Mouse (Mus musculus): ENCODE results near the gene Agr2. TPM values are rescaled to one million over a fixed set of nuclear protein-coding genes. Genes with fewer than 3 reads are reported as not detected.

Agr2 gene
- not detected in 2 replicates for polyA plus RNA-seq (2016; fragmentation: Nextera tagmentation; extraction: Ambion mirVana)

GRCm38 (mm10) chr12:35992711-35993110 lies at the start of gene Agr2:
Gene Agr2, plus strand, starts transcription at chr12:35992907.
- Histone ChIP-seq H3K4me1 (replicated peaks) (peaks cover 8% of the 10 kb centered on the region; the same call in 1 of the 2 replicates), H3K4me2 (no peak within 1 kb of the TSS), H3K27ac (no peak within 1 kb of the TSS), H3K4me3 (replicated peaks) (no peak within 1 kb of the TSS), H3K27me3 (no peaks in the 10 kb centered on the region), H3K36me3 (no peaks in the 10 kb centered on the region), H3K9me3 (no peaks in the 10 kb centered on the region), H3K9ac (replicated peaks) (no peak within 1 kb of the TSS)
- 59% methylated on average over 9 of the region's 9 CpGs for WGBS
- ATAC-seq (ENCODE audit: insufficient number of reproducible peaks, insufficient read depth, low FRiP score, low TSS enrichment, low read depth): no peak

- no peak overlapping the region for H3K4me2 ChIP-seq
- H3K27me3 ChIP-seq: no peaks in the 10 kb centered on the region
- H3K4me3 ChIP-seq (replicated peaks): no peak overlapping the region
- H3K27ac ChIP-seq: no peak overlapping the region
- H3K36me3 ChIP-seq: no peaks in the 10 kb centered on the region
- 51% methylated on average over 1 of the region's 1 CpGs for WGBS
- H3K9me3 ChIP-seq: no peaks in the 10 kb centered on the region
- no peaks in the 10 kb centered on the region for H3K4me1 ChIP-seq (replicated peaks)
- ATAC-seq (ENCODE audit: insufficient number of reproducible peaks, insufficient read depth, low FRiP score, low TSS enrichment, low read depth): no peak
- no peak overlapping the region for H3K9ac ChIP-seq (replicated peaks)
These were observed 41.0 kb upstream of the Agr2 start for GRCm38 (mm10) chr12:35951757-35952156.

- Histone ChIP-seq H3K27me3 (no peaks in the 10 kb centered on the region), H3K9me3 (no peaks in the 10 kb centered on the region), H3K9ac (replicated peaks) (no peak overlapping the region), H3K4me1 (replicated peaks) (no peaks in the 10 kb centered on the region), H3K27ac (no peak overlapping the region), H3K36me3 (no peaks in the 10 kb centered on the region), H3K4me3 (replicated peaks) (no peak overlapping the region), H3K4me2 (no peak overlapping the region)
- ATAC-seq (ENCODE audit: insufficient number of reproducible peaks, insufficient read depth, low FRiP score, low TSS enrichment, low read depth): no peak
- WGBS: 84% methylated on average over 2 of the region's 2 CpGs
These were observed 35.5 kb upstream of the Agr2 start for GRCm38 (mm10) chr12:35957235-35957634.

DNA sequence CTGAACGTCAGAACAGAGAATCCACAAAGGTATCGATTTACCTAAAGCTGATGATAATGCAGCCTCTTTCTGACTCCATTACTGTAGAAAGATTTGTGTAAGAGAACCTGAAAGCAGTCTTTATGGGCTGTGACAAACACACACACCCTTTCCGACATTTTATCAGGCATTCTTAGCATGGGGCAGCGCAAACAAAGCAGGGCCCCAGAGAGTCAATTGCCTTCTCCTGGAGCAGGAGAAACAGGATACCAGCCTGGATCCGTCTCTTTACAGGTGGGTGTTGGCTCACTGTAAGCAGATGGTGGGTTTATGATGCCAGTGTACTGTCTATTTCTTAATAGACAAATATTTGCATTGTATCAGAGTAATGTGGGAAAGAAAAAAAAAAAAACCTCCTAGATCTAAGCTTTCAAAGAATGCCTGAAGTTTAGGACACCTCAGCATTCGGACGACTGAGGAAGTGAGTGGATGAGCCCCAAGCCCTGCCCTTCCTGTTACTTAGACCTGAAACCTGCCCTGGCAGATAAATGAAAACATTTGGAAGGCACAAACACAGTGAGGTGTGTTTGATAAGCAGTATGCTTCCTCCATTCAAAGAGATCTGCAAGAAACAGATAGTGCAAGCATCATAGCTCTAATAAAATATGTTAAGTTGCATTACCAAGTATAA lies 26.5 kb upstream of the Agr2 start:
- H3K9me3 ChIP-seq: no peaks in the 10 kb centered on the region
- H3K4me3 ChIP-seq (replicated peaks): no peak overlapping the region
- H3K9ac ChIP-seq (replicated peaks): no peak overlapping the region
- no peak for ATAC-seq (ENCODE audit: insufficient number of reproducible peaks, insufficient read depth, low FRiP score, low TSS enrichment, low read depth)
- no peaks in the 10 kb centered on the region for H3K4me1 ChIP-seq (replicated peaks)
- H3K27ac ChIP-seq: no peak overlapping the region
- 55% methylated on average over 7 of the region's 7 CpGs for WGBS
- no peaks in the 10 kb centered on the region for H3K27me3 ChIP-seq
- no peaks in the 10 kb centered on the region for H3K36me3 ChIP-seq
- H3K4me2 ChIP-seq: no peak overlapping the region

GRCm38 (mm10) chr12:35966768-35967141 lies 26.0 kb upstream of the Agr2 start:
- Histone ChIP-seq H3K27me3 (no peaks in the 10 kb centered on the region), H3K9me3 (no peaks in the 10 kb centered on the region), H3K9ac (replicated peaks) (no peak overlapping the region), H3K36me3 (no peaks in the 10 kb centered on the region), H3K27ac (no peak overlapping the region), H3K4me1 (replicated peaks) (no peaks in the 10 kb centered on the region), H3K4me2 (no peak overlapping the region), H3K4me3 (replicated peaks) (no peak overlapping the region)
- no peak for ATAC-seq (ENCODE audit: insufficient number of reproducible peaks, insufficient read depth, low FRiP score, low TSS enrichment, low read depth)
- WGBS: 59% methylated on average over 7 of the region's 7 CpGs

- H3K4me3 ChIP-seq (replicated peaks): no peak overlapping the region
- no peak for ATAC-seq (ENCODE audit: insufficient number of reproducible peaks, insufficient read depth, low FRiP score, low TSS enrichment, low read depth)
- H3K27ac ChIP-seq: no peak overlapping the region
- H3K9ac ChIP-seq (replicated peaks): no peak overlapping the region
- 73% methylated on average over 3 of the region's 3 CpGs for WGBS
- H3K4me1 ChIP-seq (replicated peaks): no peaks in the 10 kb centered on the region
- H3K36me3 ChIP-seq: no peaks in the 10 kb centered on the region
- H3K27me3 ChIP-seq: no peaks in the 10 kb centered on the region
- H3K9me3 ChIP-seq: no peaks in the 10 kb centered on the region
- no peak overlapping the region for H3K4me2 ChIP-seq
These were observed 16.8 kb upstream of the Agr2 start for GRCm38 (mm10) chr12:35975898-35976297.

- no peaks in the 10 kb centered on the region for H3K27me3 ChIP-seq
- no peaks in the 10 kb centered on the region; the same call in 1 of the 2 replicates for H3K4me1 ChIP-seq (replicated peaks)
- H3K4me3 ChIP-seq (replicated peaks): no peak overlapping the region
- no peak for ATAC-seq (ENCODE audit: insufficient number of reproducible peaks, insufficient read depth, low FRiP score, low TSS enrichment, low read depth)
- no peak overlapping the region for H3K4me2 ChIP-seq
- no peaks in the 10 kb centered on the region for H3K9me3 ChIP-seq
- H3K27ac ChIP-seq: no peak overlapping the region
- 25% methylated on average over 6 of the region's 6 CpGs for WGBS
- H3K9ac ChIP-seq (replicated peaks): no peak overlapping the region
- H3K36me3 ChIP-seq: no peaks in the 10 kb centered on the region
These were observed 15.0 kb upstream of the Agr2 start for GRCm38 (mm10) chr12:35977633-35978246.

DNA sequence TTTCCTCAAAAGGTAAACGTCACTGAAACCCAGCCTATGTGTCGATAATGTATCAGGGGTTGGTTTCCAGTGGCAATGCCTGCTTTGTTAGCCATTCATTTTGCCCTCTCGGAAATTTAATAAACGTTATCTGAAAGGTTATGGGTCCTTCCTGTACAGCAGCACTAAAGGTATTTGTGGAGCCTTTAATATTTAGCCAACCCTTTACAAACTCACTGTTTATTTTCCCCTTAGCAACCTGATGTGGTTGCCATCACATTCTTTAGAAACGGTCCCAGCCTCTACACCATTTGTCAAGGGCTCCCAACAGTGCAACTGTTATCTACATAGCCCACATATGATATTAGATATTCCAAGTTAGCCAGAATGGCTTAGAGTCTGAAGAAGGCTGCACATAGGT lies 13.1 kb upstream of the Agr2 start:
- Histone ChIP-seq H3K4me3 (replicated peaks) (no peak overlapping the region), H3K9ac (replicated peaks) (no peak overlapping the region), H3K36me3 (no peaks in the 10 kb centered on the region), H3K9me3 (no peaks in the 10 kb centered on the region), H3K4me2 (no peak overlapping the region), H3K27ac (no peak overlapping the region), H3K27me3 (no peaks in the 10 kb centered on the region), H3K4me1 (replicated peaks) (peaks cover 8% of the 10 kb centered on the region)
- WGBS: 78% methylated on average over 5 of the region's 5 CpGs
- no peak for ATAC-seq (ENCODE audit: insufficient number of reproducible peaks, insufficient read depth, low FRiP score, low TSS enrichment, low read depth)

DNA sequence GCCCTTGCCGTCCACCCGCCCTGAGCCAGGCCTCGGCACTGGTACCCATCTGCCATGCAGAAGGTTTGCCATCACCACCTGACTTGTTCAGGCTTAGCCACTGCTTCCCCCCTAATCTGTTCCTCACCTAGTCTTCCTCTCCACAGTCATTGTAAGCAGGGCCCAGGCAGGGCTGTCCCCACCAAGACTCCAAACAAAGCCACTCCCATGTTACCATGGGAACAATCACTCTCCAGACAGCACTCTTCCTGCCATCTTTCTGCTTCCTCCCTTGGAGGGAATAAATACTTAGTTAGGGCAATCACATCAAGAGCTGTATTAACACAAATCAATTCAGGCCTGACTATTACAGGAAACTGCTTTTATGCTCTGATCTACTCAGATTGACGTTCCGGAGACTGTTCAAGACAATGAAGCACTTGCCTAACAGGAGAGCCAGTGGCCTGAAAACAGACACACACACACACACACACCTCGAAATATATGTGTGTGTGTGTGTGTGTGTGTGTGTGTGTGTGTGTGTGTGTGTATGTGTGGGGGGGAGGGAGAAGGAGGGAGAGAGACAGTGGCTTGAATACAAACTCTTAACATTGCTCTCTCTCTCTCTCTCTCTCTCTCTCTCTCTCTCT lies 10.9 kb upstream of the Agr2 start:
- H3K27ac ChIP-seq: no peak overlapping the region
- WGBS: 70% methylated on average over 6 of the region's 6 CpGs
- no peaks in the 10 kb centered on the region for H3K27me3 ChIP-seq
- H3K9ac ChIP-seq (replicated peaks): no peak overlapping the region
- no peak overlapping the region for H3K4me3 ChIP-seq (replicated peaks)
- no peaks in the 10 kb centered on the region for H3K36me3 ChIP-seq
- no peaks in the 10 kb centered on the region for H3K9me3 ChIP-seq
- H3K4me1 ChIP-seq (replicated peaks): peaks cover 8% of the 10 kb centered on the region
- ATAC-seq (ENCODE audit: insufficient number of reproducible peaks, insufficient read depth, low FRiP score, low TSS enrichment, low read depth): no peak
- no peak overlapping the region for H3K4me2 ChIP-seq

GRCm38 (mm10) chr12:35983472-35983871 lies 9.2 kb upstream of the Agr2 start:
- no peaks in the 10 kb centered on the region for H3K9me3 ChIP-seq
- no peaks in the 10 kb centered on the region for H3K27me3 ChIP-seq
- no peak overlapping the region for H3K4me3 ChIP-seq (replicated peaks)
- ATAC-seq (ENCODE audit: insufficient number of reproducible peaks, insufficient read depth, low FRiP score, low TSS enrichment, low read depth): no peak
- no peaks in the 10 kb centered on the region for H3K36me3 ChIP-seq
- no peak overlapping the region for H3K27ac ChIP-seq
- H3K9ac ChIP-seq (replicated peaks): no peak overlapping the region
- 70% methylated on average over 9 of the region's 9 CpGs for WGBS
- H3K4me1 ChIP-seq (replicated peaks): peaks cover 8% of the 10 kb centered on the region
- no peak overlapping the region for H3K4me2 ChIP-seq

GRCm38 (mm10) chr12:35984743-35985142 lies 8.0 kb upstream of the Agr2 start:
- Histone ChIP-seq H3K9me3 (no peaks in the 10 kb centered on the region), H3K4me3 (replicated peaks) (no peak overlapping the region), H3K27me3 (no peaks in the 10 kb centered on the region), H3K27ac (no peak overlapping the region), H3K4me1 (replicated peaks) (peaks cover 8% of the 10 kb centered on the region), H3K9ac (replicated peaks) (no peak overlapping the region), H3K36me3 (no peaks in the 10 kb centered on the region), H3K4me2 (no peak overlapping the region)
- no peak for ATAC-seq (ENCODE audit: insufficient number of reproducible peaks, insufficient read depth, low FRiP score, low TSS enrichment, low read depth)
- WGBS: 89% methylated on average over 5 of the region's 5 CpGs

Measured in limb, embryonic 12.5 days (tissue).